Mouse (Mus musculus): ENCODE results near the gene Il17ra. TPM values are rescaled to one million over a fixed set of nuclear protein-coding genes. Genes with fewer than 3 reads are reported as not detected.

Gene Il17ra
- polyA plus RNA-seq, 1 experiment from 2014 or later: 1.1 TPM

- no peak for ATAC-seq
- Histone ChIP-seq H3K27ac (ENCODE audit: low read depth, low read length) (no peak overlapping the region), H3K4me2 (ENCODE audit: low read length) (no peak overlapping the region), H3K9me3 (replicated peaks; ENCODE audit: control insufficient read depth, low read length) (no peaks in the 10 kb centered on the region), H3K36me3 (ENCODE audit: control insufficient read depth, insufficient read depth, low read length) (no peaks in the 10 kb centered on the region), H3K9ac (ENCODE audit: low read length) (no peak overlapping the region), H3K27me3 (replicated peaks; ENCODE audit: control insufficient read depth, insufficient read depth, low read length) (peaks cover 16% of the 10 kb centered on the region), H3K4me3 (ENCODE audit: low read depth, low read length) (no peak overlapping the region), H3K4me1 (ENCODE audit: control insufficient read depth, insufficient read depth, low read length) (peaks cover 23% of the 10 kb centered on the region)
- WGBS: 97% methylated on average over 4 of the region's 4 CpGs
- DNase-seq (ENCODE audit: low spot score): no peak
These were observed 5.2 kb downstream of the Il17ra start for GRCm38 (mm10) chr6:120468259-120468658.

- Histone ChIP-seq H3K4me3 (ENCODE audit: low read depth, low read length) (no peak overlapping the region), H3K4me1 (ENCODE audit: control insufficient read depth, insufficient read depth, low read length) (peaks cover 24% of the 10 kb centered on the region), H3K27me3 (replicated peaks; ENCODE audit: control insufficient read depth, insufficient read depth, low read length) (peaks cover 6% of the 10 kb centered on the region; the same call in 1 of the 2 replicates), H3K27ac (ENCODE audit: low read depth, low read length) (no peak overlapping the region), H3K9me3 (replicated peaks; ENCODE audit: control insufficient read depth, low read length) (no peaks in the 10 kb centered on the region), H3K36me3 (ENCODE audit: control insufficient read depth, insufficient read depth, low read length) (no peaks in the 10 kb centered on the region), H3K4me2 (ENCODE audit: low read length) (no peak overlapping the region), H3K9ac (ENCODE audit: low read length) (no peak overlapping the region)
- WGBS: 71% methylated on average over 3 of the region's 3 CpGs
- ATAC-seq: no peak
- DNase-seq (ENCODE audit: low spot score): no peak
These were observed 6.2 kb downstream of the Il17ra start for GRCm38 (mm10) chr6:120469268-120469667.

- no peak for DNase-seq (ENCODE audit: low spot score)
- H3K4me1 ChIP-seq (ENCODE audit: control insufficient read depth, insufficient read depth, low read length): peaks cover 25% of the 10 kb centered on the region
- H3K27ac ChIP-seq (ENCODE audit: low read depth, low read length): no peak overlapping the region
- no peak overlapping the region for H3K4me2 ChIP-seq (ENCODE audit: low read length)
- H3K4me3 ChIP-seq (ENCODE audit: low read depth, low read length): no peak overlapping the region
- 0 out of 2 replicates have a peak, but pooled peaks cover under 1% of the 10 kb centered on the region for H3K27me3 ChIP-seq (replicated peaks; ENCODE audit: control insufficient read depth, insufficient read depth, low read length)
- no peaks in the 10 kb centered on the region for H3K36me3 ChIP-seq (ENCODE audit: control insufficient read depth, insufficient read depth, low read length)
- no peak for ATAC-seq
- no peaks in the 10 kb centered on the region for H3K9me3 ChIP-seq (replicated peaks; ENCODE audit: control insufficient read depth, low read length)
- no peak overlapping the region for H3K9ac ChIP-seq (ENCODE audit: low read length)
These were observed 6.7 kb downstream of the Il17ra start for GRCm38 (mm10) chr6:120469770-120470169.

DNA sequence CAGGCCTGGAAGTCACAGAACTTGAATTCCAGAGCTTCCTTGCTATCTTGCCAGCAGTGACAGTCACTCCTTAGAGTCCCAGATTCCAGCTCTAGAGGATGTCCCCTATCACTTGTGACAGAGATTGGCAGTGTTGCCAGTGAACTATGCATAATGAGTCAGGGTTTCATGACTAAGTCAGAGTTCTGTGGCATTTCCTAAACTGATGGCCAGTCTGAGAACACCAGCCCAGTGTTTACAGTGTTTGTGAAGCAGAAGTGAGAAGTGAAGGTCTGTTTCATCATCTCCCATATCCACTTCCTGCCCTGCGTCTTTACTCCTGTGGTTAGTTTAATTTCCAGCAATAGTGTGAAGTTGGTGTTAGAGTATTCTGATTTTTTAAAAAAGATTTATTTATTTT lies 7.6 kb downstream of the Il17ra start:
- Histone ChIP-seq H3K9ac (ENCODE audit: low read length) (no peak overlapping the region), H3K4me2 (ENCODE audit: low read length) (no peak overlapping the region), H3K36me3 (ENCODE audit: control insufficient read depth, insufficient read depth, low read length) (no peaks in the 10 kb centered on the region), H3K4me3 (ENCODE audit: low read depth, low read length) (no peak overlapping the region), H3K4me1 (ENCODE audit: control insufficient read depth, insufficient read depth, low read length) (peaks cover 25% of the 10 kb centered on the region), H3K9me3 (replicated peaks; ENCODE audit: control insufficient read depth, low read length) (no peaks in the 10 kb centered on the region), H3K27ac (ENCODE audit: low read depth, low read length) (no peak overlapping the region), H3K27me3 (replicated peaks; ENCODE audit: control insufficient read depth, insufficient read depth, low read length) (no peaks in the 10 kb centered on the region)
- 97% methylated on average over 1 of the region's 1 CpGs for WGBS
- DNase-seq (ENCODE audit: low spot score) (no peak), ATAC-seq (no peak)

DNA sequence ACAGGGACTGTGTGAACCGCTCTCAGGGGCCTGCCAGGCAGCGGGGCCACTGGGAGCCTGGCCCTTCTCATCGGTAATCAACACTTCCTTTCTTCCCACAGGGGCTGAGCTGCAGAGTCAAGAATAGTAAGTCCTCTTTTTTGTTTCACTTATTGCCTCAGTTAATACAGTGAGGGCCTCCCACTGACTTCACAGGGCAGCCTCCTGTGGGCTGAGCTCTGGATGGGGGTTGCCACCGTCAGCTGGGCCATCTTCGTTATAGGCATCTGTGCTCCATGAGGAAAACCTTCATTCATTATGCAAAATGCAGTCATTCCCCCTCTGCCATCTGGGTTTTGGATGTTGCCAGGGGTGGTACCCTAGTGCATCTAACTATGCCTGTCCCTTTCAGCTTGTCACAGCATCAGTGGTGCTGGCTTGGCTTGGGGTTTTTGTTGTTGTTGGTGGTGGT lies 9.0 kb downstream of the Il17ra start:
- peak overlapping the region; percentile 76 for H3K27ac ChIP-seq (ENCODE audit: low read depth, low read length)

DNA sequence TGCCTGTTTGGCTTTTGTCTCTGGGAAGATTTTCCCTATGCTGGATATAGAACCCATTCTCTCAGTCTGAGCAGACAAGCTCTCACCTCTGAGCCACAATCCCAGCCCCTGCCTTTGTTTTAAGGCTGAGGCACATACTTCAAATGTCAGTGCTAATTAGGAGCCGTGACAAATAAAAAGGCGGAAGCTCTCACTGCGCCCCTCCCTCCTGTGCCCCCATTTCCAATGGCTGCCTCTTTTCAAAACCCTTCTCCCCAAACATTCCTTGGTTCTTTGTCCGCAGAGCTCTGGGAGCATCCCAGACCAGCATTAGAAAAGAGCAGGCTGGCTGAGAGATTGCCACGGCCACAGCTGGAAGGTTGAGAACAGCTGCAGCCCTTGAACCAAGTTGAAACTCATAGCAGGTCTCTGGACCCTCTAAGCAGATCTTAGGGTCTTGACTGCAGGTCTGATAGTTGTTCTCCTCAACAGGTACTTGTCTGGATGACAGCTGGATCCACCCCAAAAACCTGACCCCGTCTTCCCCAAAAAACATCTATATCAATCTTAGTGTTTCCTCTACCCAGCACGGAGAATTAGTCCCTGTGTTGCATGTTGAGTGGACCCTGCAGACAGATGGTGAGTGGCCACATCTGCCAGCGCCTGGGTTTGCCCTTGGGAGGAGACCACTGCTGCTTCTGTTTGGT lies 9.6 kb downstream of the Il17ra start:
- DNase-seq (ENCODE audit: low spot score) (peak; percentile 60), ATAC-seq (peak; percentile 78)
- WGBS: 17% methylated on average over 8 of the region's 8 CpGs
- Histone ChIP-seq H3K9ac (ENCODE audit: low read length) (peak overlapping the region; percentile 2; the same call in 1 of the 2 replicates), H3K4me3 (ENCODE audit: low read depth, low read length) (no peak overlapping the region), H3K27ac (ENCODE audit: low read depth, low read length) (peak overlapping the region; percentile 76), H3K4me2 (ENCODE audit: low read length) (no peak overlapping the region; the same call in 1 of the 2 replicates), H3K4me1 (ENCODE audit: control insufficient read depth, insufficient read depth, low read length) (peaks cover 25% of the 10 kb centered on the region), H3K36me3 (ENCODE audit: control insufficient read depth, insufficient read depth, low read length) (no peaks in the 10 kb centered on the region), H3K9me3 (replicated peaks; ENCODE audit: control insufficient read depth, low read length) (no peaks in the 10 kb centered on the region), H3K27me3 (replicated peaks; ENCODE audit: control insufficient read depth, insufficient read depth, low read length) (no peaks in the 10 kb centered on the region)

More for the DNA sequence above, 9.0 kb downstream of the Il17ra start:
- Histone ChIP-seq H3K9ac (ENCODE audit: low read length) (no peak overlapping the region; the same call in 1 of the 2 replicates), H3K36me3 (ENCODE audit: control insufficient read depth, insufficient read depth, low read length) (no peaks in the 10 kb centered on the region), H3K4me2 (ENCODE audit: low read length) (no peak overlapping the region; the same call in 1 of the 2 replicates), H3K4me3 (ENCODE audit: low read depth, low read length) (no peak overlapping the region), H3K27me3 (replicated peaks; ENCODE audit: control insufficient read depth, insufficient read depth, low read length) (no peaks in the 10 kb centered on the region), H3K4me1 (ENCODE audit: control insufficient read depth, insufficient read depth, low read length) (peaks cover 25% of the 10 kb centered on the region), H3K9me3 (replicated peaks; ENCODE audit: control insufficient read depth, low read length) (no peaks in the 10 kb centered on the region)
- WGBS: 0% methylated on average over 5 of the region's 5 CpGs
- peak; percentile 85 for DNase-seq (ENCODE audit: low spot score)
- ATAC-seq: peak; percentile 91

GRCm38 (mm10) chr6:120473427-120473826 lies 10.4 kb downstream of the Il17ra start:
- Histone ChIP-seq H3K36me3 (ENCODE audit: control insufficient read depth, insufficient read depth, low read length) (no peaks in the 10 kb centered on the region), H3K9me3 (replicated peaks; ENCODE audit: control insufficient read depth, low read length) (no peaks in the 10 kb centered on the region), H3K9ac (ENCODE audit: low read length) (no peak overlapping the region), H3K4me3 (ENCODE audit: low read depth, low read length) (no peak overlapping the region), H3K27ac (ENCODE audit: low read depth, low read length) (0 out of 2 replicates have a peak overlapping the region, but pooled peaks have one; percentile 9), H3K27me3 (replicated peaks; ENCODE audit: control insufficient read depth, insufficient read depth, low read length) (no peaks in the 10 kb centered on the region), H3K4me2 (ENCODE audit: low read length) (no peak overlapping the region), H3K4me1 (ENCODE audit: control insufficient read depth, insufficient read depth, low read length) (peaks cover 25% of the 10 kb centered on the region)
- 41% methylated on average over 5 of the region's 5 CpGs for WGBS
- ATAC-seq (no peak), DNase-seq (ENCODE audit: low spot score) (peak; percentile 19)

DNA sequence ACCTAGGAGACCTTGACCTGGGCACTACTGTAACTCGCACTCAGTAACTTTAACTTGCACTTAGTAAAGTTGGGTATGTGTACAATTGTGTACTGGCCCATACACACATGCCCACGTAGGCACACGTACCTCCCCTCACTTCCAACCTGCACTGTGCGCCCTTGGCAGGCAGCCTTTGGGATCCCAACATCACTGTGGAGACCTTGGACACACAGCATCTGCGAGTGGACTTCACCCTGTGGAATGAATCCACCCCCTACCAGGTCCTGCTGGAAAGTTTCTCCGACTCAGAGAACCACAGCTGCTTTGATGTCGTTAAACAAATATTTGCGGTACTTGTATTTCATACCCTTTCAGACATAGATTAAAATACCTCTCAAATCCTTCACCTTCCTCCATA lies 12.2 kb downstream of the Il17ra start:
- 81% methylated on average over 8 of the region's 8 CpGs for WGBS
- Histone ChIP-seq H3K4me1 (ENCODE audit: control insufficient read depth, insufficient read depth, low read length) (peaks cover 25% of the 10 kb centered on the region), H3K9ac (ENCODE audit: low read length) (no peak overlapping the region), H3K4me2 (ENCODE audit: low read length) (no peak overlapping the region), H3K9me3 (replicated peaks; ENCODE audit: control insufficient read depth, low read length) (no peaks in the 10 kb centered on the region), H3K36me3 (ENCODE audit: control insufficient read depth, insufficient read depth, low read length) (0 out of 2 replicates have a peak, but pooled peaks cover 2% of the 10 kb centered on the region), H3K4me3 (ENCODE audit: low read depth, low read length) (no peak overlapping the region), H3K27ac (ENCODE audit: low read depth, low read length) (no peak overlapping the region), H3K27me3 (replicated peaks; ENCODE audit: control insufficient read depth, insufficient read depth, low read length) (no peaks in the 10 kb centered on the region)
- ATAC-seq: no peak
- no peak for DNase-seq (ENCODE audit: low spot score)

- ATAC-seq (no peak), DNase-seq (ENCODE audit: low spot score) (no peak)
- H3K27me3 ChIP-seq (replicated peaks; ENCODE audit: control insufficient read depth, insufficient read depth, low read length): no peaks in the 10 kb centered on the region
- no peak overlapping the region for H3K9ac ChIP-seq (ENCODE audit: low read length)
- no peaks in the 10 kb centered on the region for H3K9me3 ChIP-seq (replicated peaks; ENCODE audit: control insufficient read depth, low read length)
- no peak overlapping the region for H3K4me3 ChIP-seq (ENCODE audit: low read depth, low read length)
- 0 out of 2 replicates have a peak, but pooled peaks cover 5% of the 10 kb centered on the region for H3K36me3 ChIP-seq (ENCODE audit: control insufficient read depth, insufficient read depth, low read length)
- no peak overlapping the region for H3K4me2 ChIP-seq (ENCODE audit: low read length)
- 96% methylated on average over 2 of the region's 2 CpGs for WGBS
- no peak overlapping the region for H3K27ac ChIP-seq (ENCODE audit: low read depth, low read length)
- H3K4me1 ChIP-seq (ENCODE audit: control insufficient read depth, insufficient read depth, low read length): peaks cover under 1% of the 10 kb centered on the region; the same call in 1 of the 2 replicates
These were observed 16.3 kb downstream of the Il17ra start for GRCm38 (mm10) chr6:120479302-120479701.

Measured in forebrain, embryonic 14.5 days (tissue).